Mouse (Mus musculus) urinary bladder, adult 2 months (tissue): ENCODE data around the gene Rcor1. TPM values are rescaled to one million over a fixed set of nuclear protein-coding genes. Genes with fewer than 3 reads are reported as not detected.

Source experiments
- DNase-seq: peaks from one replicate; pipeline ENCODE4 v3.0.0; 2022; ENCODE audit warnings: low spot score
- polyA plus RNA-seq: library from polyadenylated mRNA; depleted of rRNA; stranded (reverse); fragments of >200 nt; gene quantifications from 2 replicates; pipeline ENCODE4 v1.2.3, GENCODE M21; 2012

Gene Rcor1
- polyA plus RNA-seq, 1 experiment = 12.6 TPM

GRCm38 (mm10) chr12:111021138-111021537 lies 18.0 kb upstream of the Rcor1 start:
- no peak for DNase-seq

GRCm38 (mm10) chr12:111021577-111021976 lies 17.6 kb upstream of the Rcor1 start:
- no peak for DNase-seq

GRCm38 (mm10) chr12:111028176-111029167 lies 10.7 kb upstream of the Rcor1 start:
- DNase-seq = no peak

GRCm38 (mm10) chr12:111029291-111029890 lies 9.8 kb upstream of the Rcor1 start:
- DNase-seq = no peak

GRCm38 (mm10) chr12:111032839-111033238 lies 6.3 kb upstream of the Rcor1 start:
- DNase-seq = no peak

- no peak for DNase-seq
Observed at GRCm38 (mm10) chr12:111035182-111035824, 3.8 kb upstream of the Rcor1 start.

GRCm38 (mm10) chr12:111036198-111036775 lies 2.9 kb upstream of the Rcor1 start:
- no peak for DNase-seq

- DNase-seq = no peak
Observed at GRCm38 (mm10) chr12:111037241-111038180, 1.6 kb upstream of the Rcor1 start.

- DNase-seq = no peak
Observed at GRCm38 (mm10) chr12:111038231-111038975, 748 bp upstream of the Rcor1 start.

GRCm38 (mm10) chr12:111039771-111040530 lies 800 bp downstream of the Rcor1 start:
- DNase-seq = peak; percentile 60

GRCm38 (mm10) chr12:111040531-111040860 lies 1.3 kb downstream of the Rcor1 start:
- no peak for DNase-seq

- DNase-seq = no peak
Observed at GRCm38 (mm10) chr12:111041196-111041595, 2.0 kb downstream of the Rcor1 start.

GRCm38 (mm10) chr12:111042365-111042764 lies 3.2 kb downstream of the Rcor1 start:
- no peak for DNase-seq

- DNase-seq = no peak
Observed at GRCm38 (mm10) chr12:111044880-111045279, 5.7 kb downstream of the Rcor1 start.

GRCm38 (mm10) chr12:111046866-111047265 lies 7.7 kb downstream of the Rcor1 start:
- no peak for DNase-seq

GRCm38 (mm10) chr12:111048201-111048600 lies 9.1 kb downstream of the Rcor1 start:
- no peak for DNase-seq

GRCm38 (mm10) chr12:111050256-111050655 lies 11.1 kb downstream of the Rcor1 start:
- no peak for DNase-seq

GRCm38 (mm10) chr12:111063361-111063760 lies 24.2 kb downstream of the Rcor1 start:
- DNase-seq = no peak

GRCm38 (mm10) chr12:111064220-111064619 lies 25.1 kb downstream of the Rcor1 start:
- DNase-seq = no peak

GRCm38 (mm10) chr12:111065330-111065729 lies 26.2 kb downstream of the Rcor1 start:
- no peak for DNase-seq
